Mouse (Mus musculus): ENCODE measurements around the gene Zbtb24.
"Not testable (repeated sequence)": the region's sequence is repeated elsewhere in the genome, so short reads cannot be mapped to it uniquely, and the experiment has no call there.

The Zbtb24 gene

DNA sequence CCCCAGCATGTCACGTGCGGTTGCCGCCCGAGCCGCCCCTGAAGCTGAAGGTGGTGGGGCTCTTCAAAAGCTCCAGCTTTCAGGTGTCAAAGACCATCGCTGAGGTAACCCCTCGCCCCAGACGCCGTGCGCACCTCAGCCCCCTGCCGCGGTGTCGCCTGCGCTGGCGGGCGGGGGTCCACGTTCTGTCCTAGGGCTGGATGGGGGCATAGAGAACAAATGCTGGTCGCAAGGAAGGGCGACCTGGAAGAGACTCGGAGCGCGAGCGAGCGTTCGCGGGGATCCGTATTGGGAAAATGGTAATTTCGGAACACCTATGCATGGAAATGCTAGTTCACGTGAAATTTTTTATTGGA lies 40.3 kb downstream of the Zbtb24 start:
- DNase-seq (ENCODE audit: extremely low read depth, low read depth, low spot score) = no peak

DNA sequence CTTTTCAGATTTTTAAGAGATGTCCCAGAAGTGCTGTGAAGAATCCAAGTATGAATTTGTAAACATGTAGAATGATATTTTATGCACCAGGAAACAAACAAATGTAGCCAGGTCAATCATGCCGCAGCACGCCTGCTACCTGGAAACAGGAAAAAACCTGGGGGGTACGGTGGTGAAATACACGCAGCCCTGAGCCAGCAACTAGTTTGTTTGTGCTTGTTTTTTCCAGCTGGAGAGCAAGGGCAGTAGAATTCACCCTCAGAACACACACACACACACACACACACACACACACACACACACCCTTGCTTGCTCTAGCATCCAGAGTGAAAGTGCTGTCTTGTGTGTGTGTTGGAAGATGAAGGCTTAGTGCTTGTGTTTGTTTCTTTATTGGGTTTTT lies 40.9 kb downstream of the Zbtb24 start:
- no peak for DNase-seq (ENCODE audit: extremely low read depth, low read depth, low spot score)

DNA sequence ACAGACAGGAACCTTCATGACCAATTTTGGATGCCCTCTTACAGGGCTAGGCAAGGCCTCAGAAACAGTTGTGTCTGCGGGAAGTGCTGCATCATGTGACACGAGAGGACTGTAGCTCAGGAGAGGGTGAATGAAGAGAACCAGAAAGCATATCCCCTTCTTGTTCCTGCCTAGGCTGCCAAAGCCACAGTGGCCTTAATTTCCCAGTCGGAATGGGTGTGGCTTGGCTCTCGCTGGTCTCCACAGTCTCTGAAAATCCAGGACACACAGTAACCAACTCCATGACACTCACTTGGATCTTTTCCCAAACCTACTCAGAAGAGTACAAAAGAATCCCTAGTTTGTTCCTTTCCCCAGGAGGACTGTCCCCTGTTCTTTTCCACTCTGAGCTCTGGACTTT lies 50.8 kb downstream of the Zbtb24 start:
- DNase-seq (ENCODE audit: extremely low read depth, low read depth, low spot score) = no peak

DNA sequence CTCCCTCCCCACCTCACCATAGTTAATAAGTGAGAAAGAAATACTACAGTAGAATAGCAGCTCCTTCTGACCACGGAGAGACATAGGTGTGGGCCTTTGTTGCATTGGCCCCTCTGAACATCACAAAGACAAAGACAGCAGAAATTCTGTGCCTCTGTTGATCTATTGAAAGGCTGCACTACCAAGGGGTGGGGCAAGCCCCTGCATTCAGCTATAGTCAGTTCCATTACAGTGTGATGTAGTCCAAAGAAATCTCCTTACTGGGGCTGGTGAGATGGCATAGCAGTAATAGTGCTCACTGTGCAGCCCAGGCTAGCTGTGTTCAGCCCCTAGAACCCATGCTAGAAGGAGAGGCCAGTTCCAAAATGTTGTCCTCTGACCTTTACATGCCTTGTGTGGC lies 54.8 kb downstream of the Zbtb24 start:
- DNase-seq (ENCODE audit: extremely low read depth, low read depth, low spot score) = no peak

DNA sequence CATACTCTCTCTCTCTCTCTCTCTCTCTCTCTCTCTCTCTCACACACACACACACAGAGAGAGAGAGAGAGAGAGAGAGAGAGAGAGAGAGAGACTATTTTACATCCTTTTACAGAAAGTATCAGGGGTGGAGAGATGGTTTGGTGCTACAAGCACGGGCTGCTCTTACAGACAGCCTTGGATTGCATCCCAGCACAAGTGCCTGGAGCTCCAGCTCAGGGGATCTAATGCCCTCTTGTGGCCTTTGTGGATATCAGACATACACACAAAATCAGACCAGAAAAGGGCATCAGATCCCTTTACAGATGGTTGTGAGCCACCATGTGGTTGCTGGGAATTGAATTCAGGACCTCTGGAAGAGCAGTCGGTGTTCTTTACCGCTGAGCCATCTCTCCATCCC lies 55.3 kb downstream of the Zbtb24 start:
- not testable (repeated sequence) for DNase-seq (ENCODE audit: extremely low read depth, low read depth, low spot score)

DNA sequence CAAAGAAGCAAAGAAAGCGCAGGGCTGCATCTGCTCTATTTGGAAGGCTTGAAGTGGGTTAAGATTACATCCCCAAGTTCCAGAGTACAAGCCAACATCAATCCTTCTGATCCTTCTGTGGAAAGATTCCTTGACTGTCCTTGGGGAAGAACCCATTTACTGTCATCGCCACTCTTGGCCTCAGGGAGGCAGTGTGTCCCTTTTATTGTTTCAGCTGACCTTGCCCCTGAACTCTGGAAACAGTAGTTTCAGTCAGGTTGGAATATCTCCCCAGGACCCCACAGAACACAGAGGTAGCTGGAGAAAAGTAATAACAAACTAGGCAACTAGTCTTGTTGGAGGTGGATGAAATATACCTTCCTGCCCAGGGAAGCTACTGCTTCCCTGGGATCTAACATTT lies 59.0 kb downstream of the Zbtb24 start:
- no peak for DNase-seq (ENCODE audit: extremely low read depth, low read depth, low spot score)

DNA sequence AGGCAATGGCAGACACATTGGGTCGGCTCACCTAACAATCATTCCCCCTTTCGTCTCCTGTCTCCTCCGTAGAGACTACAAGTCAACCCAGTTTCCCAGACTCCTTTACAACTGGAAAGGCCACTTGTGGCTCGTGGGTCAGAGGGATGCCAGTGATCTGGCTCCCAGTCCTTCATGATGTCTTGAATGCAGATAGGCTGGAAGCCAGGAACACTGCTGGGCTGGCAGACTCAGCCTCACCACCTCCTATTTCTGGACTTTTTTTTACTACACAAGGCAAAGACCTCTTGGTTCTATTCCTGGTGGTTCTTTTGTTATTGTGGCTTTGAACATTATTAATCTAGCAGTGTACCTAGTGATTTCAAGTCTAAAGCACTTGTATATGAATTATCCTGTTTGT lies 64.1 kb downstream of the Zbtb24 start:
- no peak for DNase-seq (ENCODE audit: extremely low read depth, low read depth, low spot score)

DNA sequence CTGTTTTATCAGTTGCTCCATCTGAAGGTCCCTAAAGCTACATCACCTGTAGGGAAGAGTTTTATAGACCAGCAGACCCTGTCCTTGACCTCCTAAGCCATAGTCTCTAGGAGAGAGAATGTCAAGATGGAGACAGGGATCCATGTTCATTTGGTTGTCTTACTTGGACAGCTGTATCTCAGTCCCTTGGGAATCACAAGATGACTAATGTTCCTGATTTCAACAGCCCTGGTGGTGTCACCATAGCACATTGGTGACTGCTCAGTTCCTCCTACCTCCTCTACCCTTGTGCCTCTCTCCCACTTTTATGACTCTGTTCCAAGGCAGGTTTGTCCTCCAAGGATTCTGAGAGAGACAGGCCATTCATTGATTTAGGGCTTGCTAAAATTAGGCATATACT lies 64.7 kb downstream of the Zbtb24 start:
- no peak for DNase-seq (ENCODE audit: extremely low read depth, low read depth, low spot score)
